Mouse (Mus musculus) c-Kit-positive CD71-positive TER-119-positive erythroid progenitor cells, embryonic 14.5 days (primary cell): ENCODE measurements around the gene Secisbp2.

Source experiments
- DNase-seq: peaks from one replicate; pipeline ENCODE4 v3.0.0-alpha.2; 2013; ENCODE audit warnings: low spot score

Gene Secisbp2

GRCm38 (mm10) chr13:51685290-51685966 is 33.9 kb downstream of the Secisbp2 start:
- DNase-seq, result no peak

DNA sequence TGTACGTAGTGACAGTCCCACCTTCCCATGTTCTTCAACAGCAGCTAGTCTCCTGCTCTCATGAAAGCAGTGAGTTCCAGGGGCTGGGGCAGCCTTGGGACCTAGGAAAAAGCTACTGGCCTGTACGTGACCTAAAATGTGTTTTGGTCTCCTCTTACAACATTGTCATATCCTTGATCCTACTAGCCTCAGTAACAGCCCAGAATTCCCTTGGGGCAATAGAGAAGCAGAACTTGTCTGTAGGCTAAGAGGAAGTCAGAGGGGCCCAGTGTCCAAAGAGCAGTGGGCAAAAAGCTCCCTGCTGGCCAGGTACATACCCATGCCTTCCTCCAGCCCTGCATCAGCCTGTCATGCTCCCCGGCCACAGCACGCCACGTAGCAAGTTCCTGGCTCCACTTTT is 35.5 kb downstream of the Secisbp2 start:
- no peak for DNase-seq

GRCm38 (mm10) chr13:51688688-51689087 is 37.2 kb downstream of the Secisbp2 start:
- no peak for DNase-seq

- DNase-seq, result no peak
These were observed 45.0 kb downstream of the Secisbp2 start for GRCm38 (mm10) chr13:51696481-51696880.

DNA sequence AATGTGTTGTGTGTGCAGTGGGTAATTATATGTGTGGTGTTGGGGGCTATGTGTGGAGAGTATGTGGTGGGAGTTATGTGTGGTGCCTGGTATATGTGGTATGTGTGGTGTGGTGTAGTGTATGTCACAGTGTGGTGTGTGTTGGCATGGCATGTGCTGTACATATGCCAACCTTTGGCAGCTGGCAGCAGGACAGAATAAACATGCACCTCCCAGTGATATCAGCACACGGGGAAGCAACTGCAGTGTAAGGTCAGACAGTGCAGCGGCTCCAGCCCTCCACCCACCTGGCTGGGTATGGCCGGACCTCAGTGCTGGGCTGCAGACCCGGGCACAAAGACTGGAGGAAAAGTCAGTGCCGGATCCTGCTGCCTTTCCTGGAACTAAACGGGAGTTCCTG is 46.0 kb downstream of the Secisbp2 start:
- no peak for DNase-seq

- no peak for DNase-seq
These were observed 46.4 kb downstream of the Secisbp2 start for GRCm38 (mm10) chr13:51697897-51698296.

DNA sequence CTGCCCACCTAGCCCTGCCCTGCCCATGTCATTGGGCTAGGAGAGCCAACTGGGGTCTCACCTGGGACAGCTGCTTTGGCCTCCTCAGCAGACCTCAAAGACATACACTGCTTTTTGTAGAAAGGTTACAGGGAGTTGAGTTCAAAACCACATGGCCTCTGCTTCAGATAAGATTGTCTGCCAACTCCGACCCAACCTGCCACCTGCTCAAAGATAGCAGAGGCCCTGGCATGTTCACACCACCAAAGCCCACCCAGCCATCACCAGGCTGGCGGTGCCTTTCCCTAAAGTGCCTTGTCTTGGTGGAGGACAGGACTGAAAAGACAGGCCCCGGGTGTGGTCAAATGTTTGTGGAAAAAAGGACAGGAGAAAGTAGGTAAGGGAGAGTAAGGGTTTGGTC is 46.8 kb downstream of the Secisbp2 start:
- DNase-seq, result no peak

- no peak for DNase-seq
These were observed 52.4 kb downstream of the Secisbp2 start for GRCm38 (mm10) chr13:51703893-51704292.

GRCm38 (mm10) chr13:51705882-51706854 is 54.7 kb downstream of the Secisbp2 start:
- no peak for DNase-seq

- no peak for DNase-seq
These were observed 59.2 kb downstream of the Secisbp2 start for GRCm38 (mm10) chr13:51710738-51711137.

DNA sequence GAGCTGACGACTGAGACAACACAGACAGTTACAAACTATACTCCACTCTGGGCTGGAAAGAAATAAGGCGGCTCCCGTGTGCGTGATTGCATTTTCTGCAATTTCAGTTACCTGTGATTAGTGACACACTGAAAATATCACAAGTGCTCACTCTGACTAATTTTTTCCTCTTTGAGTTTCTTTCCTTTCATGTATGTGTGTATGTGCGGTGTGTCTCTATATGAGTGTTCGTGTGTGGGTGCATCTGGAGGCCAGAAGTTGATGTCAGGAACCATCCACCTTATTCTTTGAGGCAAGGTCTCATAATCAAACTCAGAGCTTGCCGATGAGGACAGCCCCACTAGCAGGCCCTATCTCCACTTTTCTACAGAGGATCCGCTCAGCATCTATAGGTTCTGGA is 60.5 kb downstream of the Secisbp2 start:
- DNase-seq, result no peak

- DNase-seq, result no peak
These were observed 65.1 kb downstream of the Secisbp2 start for GRCm38 (mm10) chr13:51716350-51717263.

DNA sequence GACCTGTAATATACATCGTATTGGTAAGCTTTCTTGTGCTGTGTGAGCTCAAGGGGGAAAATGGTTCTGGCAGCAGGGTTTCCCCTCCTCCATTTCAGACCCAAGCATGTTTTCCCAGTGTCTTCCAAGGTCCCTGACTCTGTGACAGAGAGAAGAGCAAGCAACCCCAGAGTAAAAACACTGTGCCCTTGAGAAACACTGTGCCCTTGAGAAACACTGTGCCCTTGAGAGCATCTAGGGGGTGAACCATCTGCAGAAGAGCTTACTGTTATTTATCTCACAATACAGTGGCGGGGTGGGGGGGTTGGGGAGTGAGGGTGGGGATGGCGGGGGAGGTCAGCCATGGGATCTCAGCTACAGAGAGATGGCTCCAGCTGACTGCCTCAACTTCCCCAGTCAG is 67.8 kb downstream of the Secisbp2 start:
- no peak for DNase-seq

- DNase-seq, result no peak
These were observed 69.1 kb downstream of the Secisbp2 start for GRCm38 (mm10) chr13:51720556-51720955.

- no peak for DNase-seq
These were observed 71.6 kb downstream of the Secisbp2 start for GRCm38 (mm10) chr13:51723114-51723513.

- DNase-seq, result no peak
These were observed 73.1 kb downstream of the Secisbp2 start for GRCm38 (mm10) chr13:51724566-51724965.

GRCm38 (mm10) chr13:51725446-51725845 is 73.9 kb downstream of the Secisbp2 start:
- no peak for DNase-seq

- no peak for DNase-seq
These were observed 74.6 kb downstream of the Secisbp2 start for GRCm38 (mm10) chr13:51725926-51726574.

GRCm38 (mm10) chr13:51727364-51727763 is 75.9 kb downstream of the Secisbp2 start:
- DNase-seq, result no peak

DNA sequence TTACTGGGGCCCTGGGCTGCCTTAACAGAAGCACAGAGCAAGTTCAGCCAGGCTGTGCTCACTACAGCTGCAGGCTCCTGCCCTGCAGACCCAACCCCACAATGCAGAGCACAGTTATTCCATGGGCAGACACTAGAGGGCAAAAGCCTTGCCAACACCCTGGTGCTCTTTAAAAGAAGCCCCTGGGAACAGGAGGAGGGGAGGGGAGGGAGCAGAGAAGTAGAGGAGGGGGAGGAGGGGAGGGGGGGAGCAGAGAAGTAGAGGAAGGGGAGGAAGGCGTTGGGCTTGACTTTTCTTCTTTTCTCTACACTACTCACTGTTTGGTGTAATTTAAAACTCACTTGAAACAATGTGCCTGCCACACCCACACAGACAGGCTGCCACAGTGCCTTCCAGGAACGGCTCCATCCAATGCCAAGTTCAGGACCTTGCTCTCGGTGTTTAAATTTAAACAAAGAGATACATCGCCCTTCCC is 78.4 kb downstream of the Secisbp2 start:
- DNase-seq, result no peak

DNA sequence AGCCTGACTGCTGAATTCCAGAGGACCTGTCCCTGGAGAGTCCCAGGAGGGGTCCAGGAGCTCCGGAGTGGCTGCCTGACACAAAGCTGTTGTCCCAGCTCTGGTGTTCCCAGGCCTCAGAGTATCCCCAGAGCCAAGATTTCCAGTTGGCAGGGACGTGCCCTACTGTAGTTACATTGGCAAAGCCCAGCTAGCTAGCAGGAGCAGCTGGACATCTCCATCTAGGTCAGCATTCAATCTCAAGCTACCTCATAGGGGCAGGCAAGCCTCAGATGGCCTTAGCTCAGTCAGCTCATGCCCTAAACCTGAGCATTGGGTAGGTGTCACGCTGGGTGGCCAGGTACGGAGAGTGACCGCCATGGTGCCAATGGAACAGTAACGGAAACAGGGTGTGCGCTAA is 80.0 kb downstream of the Secisbp2 start:
- DNase-seq, result no peak
